Mouse (Mus musculus): ENCODE results near the gene Spryd3. TPM values are rescaled to one million over a fixed set of nuclear protein-coding genes. Genes with fewer than 3 reads are reported as not detected.

Spryd3 gene
- 63.8 and 64.6 TPM in 2 replicates for polyA plus RNA-seq (2012; rRNA removed)

- DNase-seq (ENCODE audit: low read depth): peak; percentile 99
- no peak for TF ChIP-seq CTCF (IDR thresholded peaks at IDR 0.05; ENCODE audit: borderline replicate concordance, extremely low read depth, insufficient read depth, insufficient read length)
- peak; percentile 76; the same call in 1 of the 2 replicates for TF ChIP-seq POLR2A (IDR thresholded peaks at IDR 0.05; ENCODE audit: borderline replicate concordance, extremely low read depth, insufficient read depth, insufficient read length, poor library complexity, severe bottlenecking)
Observed at GRCm38 (mm10) chr15:102136129-102136758, at the start of gene Spryd3. Spryd3 (minus strand) TSS chr15:102136234.

- DNase-seq (ENCODE audit: low read depth): no peak
- no peak for TF ChIP-seq POLR2A (IDR thresholded peaks at IDR 0.05; ENCODE audit: borderline replicate concordance, extremely low read depth, insufficient read depth, insufficient read length, poor library complexity, severe bottlenecking)
- no peak for TF ChIP-seq CTCF (IDR thresholded peaks at IDR 0.05; ENCODE audit: borderline replicate concordance, extremely low read depth, insufficient read depth, insufficient read length)
Observed at GRCm38 (mm10) chr15:102183076-102183475, 47.0 kb upstream of the Spryd3 start.

DNA sequence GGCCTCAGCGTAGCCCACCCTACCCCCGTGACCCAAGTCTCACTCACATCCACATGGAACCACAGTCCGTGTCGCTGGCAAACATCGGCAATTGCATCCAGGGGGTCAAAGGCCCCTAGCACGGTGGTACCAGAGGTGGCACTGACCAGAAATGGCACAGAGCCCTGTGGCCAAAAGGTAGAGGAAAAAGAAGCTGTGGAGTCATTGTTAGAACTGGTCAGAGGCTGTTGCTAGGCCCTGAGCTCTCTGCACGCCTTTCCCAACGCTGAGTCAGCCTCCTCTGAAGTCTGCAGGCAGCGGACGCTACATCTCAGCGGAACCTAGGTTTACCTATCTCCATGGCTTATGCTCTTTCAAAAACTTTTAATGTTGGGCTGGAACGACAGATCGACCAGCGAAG lies 43.9 kb upstream of the Spryd3 start:
- no peak for DNase-seq (ENCODE audit: low read depth)
- no peak for TF ChIP-seq POLR2A (IDR thresholded peaks at IDR 0.05; ENCODE audit: borderline replicate concordance, extremely low read depth, insufficient read depth, insufficient read length, poor library complexity, severe bottlenecking)
- no peak for TF ChIP-seq CTCF (IDR thresholded peaks at IDR 0.05; ENCODE audit: borderline replicate concordance, extremely low read depth, insufficient read depth, insufficient read length)

DNA sequence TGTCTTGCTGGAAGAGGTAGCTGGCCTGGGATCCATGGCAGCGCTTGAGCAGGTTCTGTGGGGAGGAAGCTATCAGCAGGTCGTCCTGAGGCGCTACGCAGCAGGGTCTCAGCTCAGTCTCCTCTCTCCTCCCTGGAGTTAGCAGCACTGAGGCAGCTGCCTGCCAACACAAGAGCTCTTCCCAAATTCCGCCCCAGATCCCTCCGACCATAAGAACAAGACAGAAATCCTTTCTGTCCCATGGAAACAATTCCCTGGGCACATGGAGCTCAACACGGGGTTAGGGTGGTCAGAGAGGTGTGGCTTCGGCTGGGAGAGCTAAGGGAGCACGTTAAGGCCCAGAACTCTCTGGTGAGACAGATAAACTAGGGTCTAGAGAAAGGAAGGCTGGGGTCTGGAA lies 43.1 kb upstream of the Spryd3 start:
- no peak for DNase-seq (ENCODE audit: low read depth)
- TF ChIP-seq CTCF (IDR thresholded peaks at IDR 0.05; ENCODE audit: borderline replicate concordance, extremely low read depth, insufficient read depth, insufficient read length) (no peak), POLR2A (IDR thresholded peaks at IDR 0.05; ENCODE audit: borderline replicate concordance, extremely low read depth, insufficient read depth, insufficient read length, poor library complexity, severe bottlenecking) (no peak)

GRCm38 (mm10) chr15:102178279-102178678 lies 42.2 kb upstream of the Spryd3 start:
- DNase-seq (ENCODE audit: low read depth): peak; percentile 70
- TF ChIP-seq POLR2A (IDR thresholded peaks at IDR 0.05; ENCODE audit: borderline replicate concordance, extremely low read depth, insufficient read depth, insufficient read length, poor library complexity, severe bottlenecking) (no peak), CTCF (IDR thresholded peaks at IDR 0.05; ENCODE audit: borderline replicate concordance, extremely low read depth, insufficient read depth, insufficient read length) (peak; percentile 81; the same call in 1 of the 2 replicates)

GRCm38 (mm10) chr15:102177417-102177816 lies 41.4 kb upstream of the Spryd3 start:
- TF ChIP-seq CTCF (IDR thresholded peaks at IDR 0.05; ENCODE audit: borderline replicate concordance, extremely low read depth, insufficient read depth, insufficient read length): no peak
- no peak for TF ChIP-seq POLR2A (IDR thresholded peaks at IDR 0.05; ENCODE audit: borderline replicate concordance, extremely low read depth, insufficient read depth, insufficient read length, poor library complexity, severe bottlenecking)
- DNase-seq (ENCODE audit: low read depth): no peak

DNA sequence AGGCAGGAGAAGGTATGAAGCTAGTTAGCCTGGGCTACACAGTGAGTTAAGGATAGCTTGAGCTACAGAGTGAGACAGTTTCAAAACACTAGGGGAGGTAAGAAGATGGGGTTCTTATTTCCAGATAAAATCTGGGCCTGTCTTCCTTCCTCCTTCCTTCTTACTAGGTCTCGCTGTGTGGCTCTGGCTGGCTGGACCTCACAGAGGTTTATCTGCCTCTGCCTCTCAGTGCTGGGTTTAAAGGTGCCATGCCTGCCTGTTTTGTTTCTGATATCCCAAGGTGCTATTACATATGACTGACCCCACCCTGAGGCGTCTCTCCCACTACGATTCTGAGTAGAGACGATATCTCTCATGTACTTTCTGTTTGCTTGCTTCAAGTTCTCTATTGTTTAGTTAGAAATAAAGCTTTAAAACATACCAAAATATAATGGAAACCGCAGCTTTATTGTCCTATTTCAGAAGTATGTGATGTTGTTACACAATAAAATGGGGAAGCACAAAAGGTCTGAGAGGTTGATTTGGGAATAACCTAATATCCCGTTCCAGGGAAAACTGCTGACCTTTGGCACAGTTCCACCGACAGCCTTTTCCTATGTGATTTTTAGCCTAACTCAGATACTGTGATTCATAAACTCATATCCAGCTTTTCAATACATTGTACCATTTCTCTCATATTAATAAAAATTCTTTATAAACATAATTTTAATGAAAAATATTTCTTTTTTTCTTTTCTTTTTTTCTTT lies 40.7 kb upstream of the Spryd3 start:
- DNase-seq (ENCODE audit: low read depth): no peak
- TF ChIP-seq POLR2A (IDR thresholded peaks at IDR 0.05; ENCODE audit: borderline replicate concordance, extremely low read depth, insufficient read depth, insufficient read length, poor library complexity, severe bottlenecking) (no peak), CTCF (IDR thresholded peaks at IDR 0.05; ENCODE audit: borderline replicate concordance, extremely low read depth, insufficient read depth, insufficient read length) (no peak)

- no peak for DNase-seq (ENCODE audit: low read depth)
- no peak for TF ChIP-seq POLR2A (IDR thresholded peaks at IDR 0.05; ENCODE audit: borderline replicate concordance, extremely low read depth, insufficient read depth, insufficient read length, poor library complexity, severe bottlenecking)
- TF ChIP-seq CTCF (IDR thresholded peaks at IDR 0.05; ENCODE audit: borderline replicate concordance, extremely low read depth, insufficient read depth, insufficient read length): no peak
Observed at GRCm38 (mm10) chr15:102175736-102176319, 39.8 kb upstream of the Spryd3 start.

DNA sequence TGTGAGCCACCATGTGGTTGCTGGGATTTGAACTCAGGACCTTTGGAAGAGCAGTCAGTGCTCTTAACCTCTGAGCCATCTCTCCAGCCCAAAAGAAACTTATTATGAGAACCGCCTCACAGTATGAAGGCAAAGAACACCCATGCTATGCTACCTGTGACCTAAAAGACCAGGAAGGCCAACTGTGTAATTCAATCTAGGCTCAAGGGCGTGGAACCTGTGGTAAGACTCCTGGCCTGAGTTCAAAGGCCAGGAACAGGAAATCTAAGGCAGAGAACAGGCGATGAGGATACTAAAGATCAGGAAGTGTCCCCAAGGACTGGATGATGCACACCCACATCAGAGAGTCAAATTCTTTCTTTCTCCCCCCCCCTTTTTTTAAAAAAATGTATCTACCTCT lies 37.5 kb upstream of the Spryd3 start:
- TF ChIP-seq CTCF (IDR thresholded peaks at IDR 0.05; ENCODE audit: borderline replicate concordance, extremely low read depth, insufficient read depth, insufficient read length): no peak
- DNase-seq (ENCODE audit: low read depth): no peak

DNA sequence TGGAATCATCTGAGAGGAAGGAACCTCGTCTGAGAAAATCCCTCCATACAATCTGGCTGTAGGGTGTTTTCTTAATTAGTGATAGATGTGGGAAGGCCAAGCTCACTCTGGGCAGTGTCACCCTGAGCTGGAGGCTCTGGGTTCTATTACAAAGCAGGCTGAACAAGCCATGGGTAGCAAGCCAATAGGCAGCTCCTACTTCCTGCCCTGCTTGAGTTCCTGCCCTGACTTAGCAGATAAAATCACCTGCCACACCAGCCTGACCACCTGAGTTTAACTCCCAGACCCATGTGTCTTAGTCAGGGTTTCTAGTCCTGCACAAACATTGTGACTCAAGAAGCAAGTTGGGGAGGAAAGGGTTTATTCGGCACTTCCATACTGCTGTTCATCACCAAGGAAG lies 33.0 kb upstream of the Spryd3 start:
- TF ChIP-seq CTCF (IDR thresholded peaks at IDR 0.05; ENCODE audit: borderline replicate concordance, extremely low read depth, insufficient read depth, insufficient read length) (no peak), POLR2A (IDR thresholded peaks at IDR 0.05; ENCODE audit: borderline replicate concordance, extremely low read depth, insufficient read depth, insufficient read length, poor library complexity, severe bottlenecking) (no peak)
- DNase-seq (ENCODE audit: low read depth): no peak

DNA sequence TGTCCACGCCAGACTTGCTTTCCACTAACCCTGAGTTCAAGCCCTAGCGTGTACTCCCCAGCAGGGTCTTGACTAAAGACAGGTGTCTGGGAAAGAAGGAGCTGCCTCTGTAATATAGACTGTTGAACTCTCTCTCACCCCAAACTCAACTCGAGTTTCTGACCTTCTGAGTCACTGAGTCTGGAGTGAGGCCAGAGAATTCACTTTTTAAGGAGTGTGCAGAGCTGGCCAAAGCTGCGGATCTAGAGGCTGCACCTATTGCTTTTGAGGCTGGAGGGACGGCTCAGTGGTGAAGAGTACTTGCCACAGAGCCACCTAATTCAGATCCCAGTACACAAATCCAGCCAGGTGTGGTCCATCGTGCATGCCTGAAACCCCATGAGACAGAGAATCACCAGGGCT lies 31.6 kb upstream of the Spryd3 start:
- peak; percentile 24 for DNase-seq (ENCODE audit: low read depth)
- TF ChIP-seq CTCF (IDR thresholded peaks at IDR 0.05; ENCODE audit: borderline replicate concordance, extremely low read depth, insufficient read depth, insufficient read length) (no peak), POLR2A (IDR thresholded peaks at IDR 0.05; ENCODE audit: borderline replicate concordance, extremely low read depth, insufficient read depth, insufficient read length, poor library complexity, severe bottlenecking) (no peak)
